Mouse (Mus musculus) limb, embryonic 14.5 days (tissue): Measurements from ENCODE around the gene Slc43a2. TPM values are rescaled to one million over a fixed set of nuclear protein-coding genes. Genes with fewer than 3 reads are reported as not detected.

Experiments used
- ATAC-seq: fragments of 200-750 bp; cut with Nextera tagmentation; 2 replicates; pipeline ENCODE4 v1.8.0; 2017; ENCODE audit warnings: low read depth, moderate number of reproducible peaks, moderate TSS enrichment; ENCODE audit not compliant: low FRiP score
- DNase-seq: peaks from one replicate; pipeline ENCODE4 v3.0.0-alpha.2; 2015; ENCODE audit warnings: low spot score
- H3K27ac ChIP-seq: fragments of 300-500 bp; sonication (generic); replicated peaks from 2 replicates; pipeline ENCODE4 v1.5.1; 2014; ENCODE audit warnings: low read depth, mild to moderate bottlenecking, low read length, moderate library complexity, mixed read lengths
- H3K27me3 ChIP-seq: fragments of 300-500 bp; sonication (generic); 2 replicates; pipeline ENCODE4 v1.6.1; 2014; ENCODE audit warnings: low read length, mixed read lengths; ENCODE audit not compliant: control insufficient read depth, insufficient read depth
- H3K36me3 ChIP-seq: fragments of 300-500 bp; sonication (generic); 2 replicates; pipeline ENCODE4 v1.6.1; 2014; ENCODE audit warnings: mild to moderate bottlenecking, low read length, moderate library complexity, mixed read lengths; ENCODE audit not compliant: control insufficient read depth, insufficient read depth
- H3K4me1 ChIP-seq: fragments of 300-500 bp; sonication (generic); 2 replicates; pipeline ENCODE4 v1.6.1; 2014; ENCODE audit warnings: antibody characterized with exemption, low read length, mixed read lengths; ENCODE audit not compliant: control insufficient read depth, insufficient read depth
- H3K4me2 ChIP-seq: fragments of 300-500 bp; sonication (generic); replicated peaks from 2 replicates; pipeline ENCODE4 v1.6.1; 2014; ENCODE audit warnings: low read depth, mild to moderate bottlenecking, low read length, moderate library complexity; ENCODE audit not compliant: severe bottlenecking
- H3K4me3 ChIP-seq: fragments of 300-500 bp; sonication (generic); replicated peaks from 2 replicates; pipeline ENCODE4 v1.5.1; 2014; ENCODE audit warnings: low read length
- H3K9ac ChIP-seq: fragments of 300-500 bp; sonication (generic); 2 replicates; pipeline ENCODE4 v1.6.1; 2014; ENCODE audit warnings: mild to moderate bottlenecking, low read depth, low read length, moderate library complexity; ENCODE audit not compliant: severe bottlenecking
- H3K9me3 ChIP-seq: fragments of 300-500 bp; sonication (generic); 2 replicates; pipeline ENCODE4 v1.6.1; 2016; ENCODE audit warnings: low read length; ENCODE audit not compliant: control insufficient read depth
- POLR2A ChIP-seq: fragments of 200-500 bp; IDR thresholded peaks from 2 replicates; pipeline ENCODE4 v1.8.0; 2012; ENCODE audit warnings: inconsistent platforms, mild to moderate bottlenecking, moderate library complexity, borderline replicate concordance; ENCODE audit not compliant: insufficient read depth, insufficient read length; ENCODE audit errors: extremely low read depth
- WGBS: fragments of 180-500 bp; shearing (Covaris S2); extraction: QIAGEN DNeasy Blood & Tissue Kit; methylation state at CpG from one replicate; pipeline ENCODE4 v1.1.7; 2014; 5-methylcytosine and 5-hydroxymethylcytosine counted together
- polyA plus RNA-seq, 2 experiments: library from polyadenylated mRNA; depleted of rRNA in 1 of 2; stranded (reverse) in 1 of 2; unstranded in 1 of 2; fragments of >200 nt; fragmentation: Nextera tagmentation in 1 of 2; extraction: Ambion mirVana in 1 of 2; gene quantifications; 2 replicates each; pipeline versions ENCODE4 v1.2.1 to v1.2.3; 2012 to 2014

Slc43a2 gene
- polyA plus RNA-seq, 2 experiments = 3.5 to 5.8 TPM

DNA sequence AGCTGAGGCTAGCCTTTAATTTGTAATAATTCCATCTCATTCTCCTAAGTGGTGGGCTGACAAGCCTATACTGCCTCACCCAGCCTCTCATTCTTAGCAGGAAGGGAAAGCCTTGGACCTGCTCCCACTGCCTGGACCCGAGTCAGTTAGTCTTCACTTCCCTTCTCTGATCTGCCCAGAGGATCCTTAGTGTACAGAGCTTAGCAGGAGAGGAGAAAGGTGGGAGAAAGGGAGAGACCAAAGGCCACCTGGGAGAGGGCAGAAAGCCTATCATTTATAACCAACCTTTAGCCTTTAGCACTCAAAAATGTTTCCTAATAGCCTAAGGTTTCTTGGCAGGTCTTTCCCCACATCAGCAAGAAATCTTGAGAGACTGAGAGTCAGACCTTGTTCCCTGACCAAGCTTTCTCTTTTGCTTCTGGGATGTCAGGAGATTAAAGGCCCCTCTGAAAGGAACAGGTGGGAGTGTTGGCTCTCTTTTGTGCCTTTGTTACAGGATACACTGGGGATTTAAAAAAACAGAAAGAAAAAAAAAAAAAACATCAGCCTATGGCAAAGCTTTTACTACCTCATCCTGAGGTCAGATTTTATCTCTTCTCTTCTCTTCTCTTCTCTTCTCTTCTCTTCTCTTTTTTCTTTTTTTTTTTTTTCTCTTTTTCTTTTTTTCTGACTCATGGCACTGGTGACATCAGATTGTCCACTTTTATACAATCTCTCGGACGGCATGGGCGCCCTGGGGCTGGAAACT, 3.0 kb downstream of the Slc43a2 start:
- H3K9ac ChIP-seq = no peak overlapping the region
- TF ChIP-seq POLR2A = no peak
- H3K27ac ChIP-seq = no peak overlapping the region
- H3K9me3 ChIP-seq = no peaks in the 10 kb centered on the region
- DNase-seq (no peak), ATAC-seq (no peak)
- H3K36me3 ChIP-seq = no peaks in the 10 kb centered on the region
- peaks cover 11% of the 10 kb centered on the region; the same call in 1 of the 2 replicates for H3K4me1 ChIP-seq
- H3K4me3 ChIP-seq = no peak overlapping the region
- WGBS = 65% methylated on average over 4 of the region's 4 CpGs
- no peak overlapping the region for H3K4me2 ChIP-seq
- no peaks in the 10 kb centered on the region for H3K27me3 ChIP-seq

DNA sequence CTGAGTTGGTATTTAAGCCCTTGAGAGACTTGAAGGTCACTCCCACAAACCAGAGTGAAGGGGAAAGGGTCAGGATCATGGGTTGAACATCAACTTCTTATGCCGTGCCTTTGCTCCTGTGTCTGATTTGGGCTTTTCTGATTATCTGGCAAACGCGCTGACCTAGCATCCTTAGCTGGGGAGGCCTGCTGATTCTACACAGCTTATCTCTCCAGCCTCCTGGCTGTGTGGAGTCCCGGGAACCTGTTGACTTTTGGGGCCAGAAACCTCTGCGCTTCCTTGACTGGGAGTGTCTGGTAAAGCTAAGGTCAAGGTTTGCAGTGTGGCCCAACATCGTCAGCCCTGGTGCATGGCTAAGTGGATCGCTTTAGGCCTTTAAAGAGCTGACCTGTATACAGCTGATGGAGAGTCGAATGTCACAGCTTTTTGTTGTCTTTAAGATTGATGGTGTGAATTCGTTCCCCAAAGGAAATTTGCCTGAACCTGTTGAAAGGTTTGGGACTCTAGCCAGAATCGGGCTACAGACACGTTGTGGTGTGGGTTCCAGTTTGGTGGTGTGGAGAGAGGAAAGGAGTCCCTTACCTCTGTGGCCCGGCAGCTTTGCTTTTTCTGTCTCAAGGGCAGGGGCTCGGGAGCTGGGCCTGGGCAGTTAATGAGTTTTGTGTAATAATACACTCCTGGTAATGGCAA, 3.8 kb downstream of the Slc43a2 start:
- H3K4me3 ChIP-seq = no peak overlapping the region
- no peak for TF ChIP-seq POLR2A
- ATAC-seq (no peak), DNase-seq (no peak)
- peaks cover 11% of the 10 kb centered on the region; the same call in 1 of the 2 replicates for H3K4me1 ChIP-seq
- H3K36me3 ChIP-seq = no peaks in the 10 kb centered on the region
- no peaks in the 10 kb centered on the region for H3K9me3 ChIP-seq
- no peak overlapping the region for H3K27ac ChIP-seq
- no peaks in the 10 kb centered on the region for H3K27me3 ChIP-seq
- WGBS = 48% methylated on average over 13 of the region's 13 CpGs
- H3K9ac ChIP-seq = no peak overlapping the region
- no peak overlapping the region for H3K4me2 ChIP-seq

- no peak overlapping the region for H3K4me3 ChIP-seq
Observed at GRCm38 (mm10) chr11:75536255-75537024, 4.9 kb downstream of the Slc43a2 start.

GRCm38 (mm10) chr11:75537025-75537414, 5.5 kb downstream of the Slc43a2 start:
- ATAC-seq = no peak
- no peak overlapping the region for H3K4me3 ChIP-seq
- H3K27me3 ChIP-seq = no peaks in the 10 kb centered on the region
- H3K4me2 ChIP-seq = no peak overlapping the region
- H3K4me1 ChIP-seq = peaks cover 8% of the 10 kb centered on the region; the same call in 1 of the 2 replicates
- WGBS = 87% methylated on average over 8 of the region's 8 CpGs
- H3K9me3 ChIP-seq = no peaks in the 10 kb centered on the region
- H3K9ac ChIP-seq = no peak overlapping the region
- no peak for TF ChIP-seq POLR2A
- no peaks in the 10 kb centered on the region for H3K36me3 ChIP-seq
- H3K27ac ChIP-seq = no peak overlapping the region
- DNase-seq = no peak

More at GRCm38 (mm10) chr11:75536255-75537024, 4.9 kb downstream of the Slc43a2 start:
- no peak overlapping the region for H3K4me2 ChIP-seq
- no peak overlapping the region for H3K27ac ChIP-seq
- DNase-seq (no peak), ATAC-seq (no peak)
- WGBS = 86% methylated on average over 12 of the region's 12 CpGs
- peaks cover 8% of the 10 kb centered on the region; the same call in 1 of the 2 replicates for H3K4me1 ChIP-seq
- no peaks in the 10 kb centered on the region for H3K27me3 ChIP-seq
- H3K9me3 ChIP-seq = no peaks in the 10 kb centered on the region
- H3K36me3 ChIP-seq = no peaks in the 10 kb centered on the region
- TF ChIP-seq POLR2A = no peak
- H3K9ac ChIP-seq = no peak overlapping the region
